In the genomic region with DNA sequence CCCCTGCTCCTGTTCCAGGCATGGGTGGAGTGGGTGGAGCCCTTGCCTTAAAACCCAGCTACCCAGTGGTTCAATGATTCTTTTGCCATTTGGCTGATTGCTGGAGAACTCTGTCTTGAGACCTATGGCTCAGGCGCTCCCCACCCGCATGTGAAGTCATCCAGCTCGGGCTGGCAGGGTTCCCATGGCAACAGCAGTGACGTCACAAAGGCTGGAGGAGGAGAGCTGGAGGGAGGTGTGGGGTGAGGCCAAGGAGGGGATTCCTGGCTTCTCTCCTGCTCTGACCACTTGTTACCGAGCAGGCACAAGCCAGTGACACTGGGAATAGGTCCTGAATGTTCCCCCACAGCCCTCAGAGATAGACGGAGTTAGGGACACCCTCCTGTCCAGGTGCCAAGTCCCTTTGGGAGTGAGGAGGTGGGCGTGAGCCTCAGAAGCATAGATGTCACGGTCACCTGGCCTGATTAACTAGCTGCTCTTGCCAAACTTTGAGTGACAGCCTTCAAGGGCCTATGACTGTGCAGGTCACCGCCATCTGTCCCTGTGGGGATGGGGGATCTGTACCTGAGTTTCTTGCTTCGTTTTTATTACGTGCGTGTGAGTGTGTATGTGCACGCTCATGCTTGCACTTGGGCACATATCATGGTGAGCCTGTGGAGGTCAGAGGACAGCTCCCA, we compare ENCODE assay signal across 9 mouse cellular contexts. TPM values are rescaled to one million over a fixed set of nuclear protein-coding genes. Genes with fewer than 3 reads are reported as not detected.
A peak's percentile ranks its signal among the peaks of the same experiment; 100 is the strongest.
DNase-seq lines count a peak whose midpoint lies in the region; ATAC-seq and TF ChIP-seq lines count a peak whose summit lies in the region.
"Had no signal": no experiment of that assay in that cellular context is flagged by ENCODE, and none has a peak within 500 bp of the region (broad histone marks: within the 10 kb centered on the region; RNA-seq: fewer than 3 reads in every experiment).

No protein-coding gene starts in this region.

- H3K9ac ChIP-seq in forebrain, postnatal 0 days = no peak overlapping the region
- no peak overlapping the region for H3K9ac ChIP-seq in limb, embryonic 12.5 days (replicated peaks)
- H3K9ac ChIP-seq in neural tube, embryonic 12.5 days = no peak overlapping the region

- no peaks in the 10 kb centered on the region for H3K36me3 ChIP-seq in forebrain, postnatal 0 days (ENCODE audit: insufficient read depth)
- no peaks in the 10 kb centered on the region for H3K36me3 ChIP-seq in limb, embryonic 12.5 days
- H3K36me3 ChIP-seq in neural tube, embryonic 12.5 days = no peaks in the 10 kb centered on the region

- no peak overlapping the region for H3K27ac ChIP-seq in gastrocnemius, adult 2 months
- H3K27ac ChIP-seq in forebrain, postnatal 0 days (ENCODE audit: low read depth, low read length) = no peak overlapping the region; the same call in 1 of the 2 replicates
- no peak overlapping the region for H3K27ac ChIP-seq in limb, embryonic 12.5 days
- no peak overlapping the region for H3K27ac ChIP-seq in neural tube, embryonic 12.5 days

- intact Hi-C loops in gastrocnemius, adult 2 months (cut with DNase I) = no loop called here

- peak; percentile 48 for DNase-seq in gastrocnemius, postnatal 10 days
- no peak for DNase-seq in gastrocnemius, adult 2 months
- DNase-seq in adrenal gland, adult 8-10 months = peak; percentile 62
- DNase-seq in forebrain, postnatal 0 days = peak; percentile 87
- DNase-seq in kidney, adult 18-20 months = peak; percentile 81
- DNase-seq in thymus, postnatal 25 days = peak; percentile 71

- no peak for TF ChIP-seq CTCF in gastrocnemius, adult 2 months (IDR thresholded peaks at IDR 0.05)
- no peak for TF ChIP-seq CTCF in forebrain, postnatal 0 days (IDR thresholded peaks at IDR 0.05; ENCODE audit: low read depth)

- WGBS in forebrain, postnatal 0 days = 35% methylated on average over 13 of the region's 13 CpGs
- WGBS in limb, embryonic 12.5 days = 33% methylated on average over 13 of the region's 13 CpGs
- 40% methylated on average over 13 of the region's 13 CpGs for WGBS in neural tube, embryonic 12.5 days

- no peak overlapping the region for H3K4me2 ChIP-seq in forebrain, postnatal 0 days (ENCODE audit: low read depth)
- peak overlapping the region; percentile 35 for H3K4me2 ChIP-seq in limb, embryonic 12.5 days
- peak overlapping the region; percentile 22; the same call in 1 of the 2 replicates for H3K4me2 ChIP-seq in neural tube, embryonic 12.5 days (replicated peaks)

- H3K27me3 ChIP-seq in forebrain, postnatal 0 days (ENCODE audit: insufficient read depth, low read length) = 0 out of 2 replicates have a peak, but pooled peaks cover 3% of the 10 kb centered on the region
- peaks cover 23% of the 10 kb centered on the region for H3K27me3 ChIP-seq in limb, embryonic 12.5 days
- H3K27me3 ChIP-seq in neural tube, embryonic 12.5 days (replicated peaks) = no peaks in the 10 kb centered on the region

- peaks cover 12% of the 10 kb centered on the region for H3K4me1 ChIP-seq in forebrain, postnatal 0 days (ENCODE audit: insufficient read depth)
- H3K4me1 ChIP-seq in limb, embryonic 12.5 days (replicated peaks) = peaks cover 25% of the 10 kb centered on the region
- H3K4me1 ChIP-seq in neural tube, embryonic 12.5 days = peaks cover 28% of the 10 kb centered on the region

- H3K9me3 ChIP-seq in forebrain, postnatal 0 days (ENCODE audit: low read length) = no peaks in the 10 kb centered on the region
- H3K9me3 ChIP-seq in limb, embryonic 12.5 days = no peaks in the 10 kb centered on the region
- no peaks in the 10 kb centered on the region for H3K9me3 ChIP-seq in neural tube, embryonic 12.5 days

- H3K4me3 ChIP-seq in gastrocnemius, adult 2 months = no peak overlapping the region
- H3K4me3 ChIP-seq in forebrain, postnatal 0 days (ENCODE audit: low read depth, low read length) = no peak overlapping the region
- no peak overlapping the region for H3K4me3 ChIP-seq in limb, embryonic 12.5 days (replicated peaks)
- no peak overlapping the region for H3K4me3 ChIP-seq in neural tube, embryonic 12.5 days

- ATAC-seq in forebrain, postnatal 0 days = peak; percentile 86
- peak; percentile 72 for ATAC-seq in limb, embryonic 12.5 days (ENCODE audit: insufficient number of reproducible peaks, insufficient read depth, low FRiP score, low TSS enrichment, low read depth)
- peak; percentile 82 for ATAC-seq in neural tube, embryonic 12.5 days (ENCODE audit: low FRiP score, low read depth)

RNA-seq across cellular contexts. Expression of gene Elfn1, which starts 25.0 kb away (rescaled TPM):
- total RNA-seq in gastrocnemius, postnatal 10 days (2021) = 1 to 10 TPM in 1 of 2 experiments, under 1 TPM in 1; 0.99 to 1.0 TPM
- not detected for total RNA-seq in gastrocnemius, adult 2 months (2021)
- total RNA-seq in adrenal gland, adult 8-10 months (2022) = 10 to 100 TPM in 1 of 4 experiments, 1 to 10 TPM in 1, under 1 TPM in 2; 0.32 to 49.6 (median 5.4) TPM
- 17.2 and 28.9 TPM in 2 replicates for total RNA-seq in forebrain, postnatal 0 days (2014; rRNA removed)
- 3.4 and 4.1 TPM in 2 replicates for polyA plus RNA-seq in forebrain, postnatal 0 days (2015; fragmentation: Nextera tagmentation; extraction: Ambion mirVana)
- 0.28 and 0.35 TPM in 2 replicates for polyA plus RNA-seq in limb, embryonic 12.5 days (2016; fragmentation: Nextera tagmentation; extraction: Ambion mirVana)
- 2.6 TPM in 2 replicates for polyA plus RNA-seq in neural tube, embryonic 12.5 days (2016; fragmentation: Nextera tagmentation; extraction: Ambion mirVana)
- polyA plus RNA-seq: liver, embryonic 16.5 days had no signal
